Mouse (Mus musculus): ENCODE data around the gene Nmt1.

Gene Nmt1

DNA sequence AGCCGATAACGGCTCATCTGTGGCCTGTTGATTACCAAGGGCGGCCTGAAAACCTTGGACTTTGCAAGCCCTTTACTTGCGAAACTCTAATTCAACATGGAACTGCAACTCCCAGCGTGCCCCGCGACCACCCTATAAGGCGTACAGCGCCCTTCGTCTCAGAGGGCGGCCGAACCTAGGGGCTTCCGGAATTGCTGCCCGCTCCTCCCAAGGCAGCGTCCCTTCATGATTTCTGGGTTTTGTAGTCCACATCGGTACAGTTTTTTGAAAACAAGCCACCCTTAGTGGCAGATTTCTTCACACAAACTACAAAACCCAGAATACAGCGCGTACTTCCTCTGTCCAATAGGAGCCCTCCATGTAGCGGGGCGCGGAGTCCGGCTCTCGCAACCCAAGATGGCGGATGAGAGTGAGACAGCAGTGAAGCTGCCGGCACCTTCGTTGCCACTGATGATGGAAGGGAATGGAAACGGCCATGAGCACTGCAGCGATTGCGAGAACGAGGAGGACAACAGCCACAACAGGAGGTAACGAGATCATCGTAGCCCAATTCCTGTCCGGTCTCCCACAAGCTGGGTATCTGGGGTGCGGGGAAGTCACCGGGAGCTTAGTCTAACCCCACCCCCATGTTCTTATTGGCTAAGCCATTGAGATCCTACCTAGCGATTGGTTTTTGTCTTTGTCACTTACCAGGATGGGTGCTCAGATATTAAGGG, at the start of gene Nmt1, which contains the start of gene Dcakd:
Nmt1 (plus strand) TSS at position 15 of the 716 bp plus-strand sequence.
Dcakd (minus strand) TSS at position 158 of the 716 bp plus-strand sequence.
- DNase-seq = peak; percentile 98

DNA sequence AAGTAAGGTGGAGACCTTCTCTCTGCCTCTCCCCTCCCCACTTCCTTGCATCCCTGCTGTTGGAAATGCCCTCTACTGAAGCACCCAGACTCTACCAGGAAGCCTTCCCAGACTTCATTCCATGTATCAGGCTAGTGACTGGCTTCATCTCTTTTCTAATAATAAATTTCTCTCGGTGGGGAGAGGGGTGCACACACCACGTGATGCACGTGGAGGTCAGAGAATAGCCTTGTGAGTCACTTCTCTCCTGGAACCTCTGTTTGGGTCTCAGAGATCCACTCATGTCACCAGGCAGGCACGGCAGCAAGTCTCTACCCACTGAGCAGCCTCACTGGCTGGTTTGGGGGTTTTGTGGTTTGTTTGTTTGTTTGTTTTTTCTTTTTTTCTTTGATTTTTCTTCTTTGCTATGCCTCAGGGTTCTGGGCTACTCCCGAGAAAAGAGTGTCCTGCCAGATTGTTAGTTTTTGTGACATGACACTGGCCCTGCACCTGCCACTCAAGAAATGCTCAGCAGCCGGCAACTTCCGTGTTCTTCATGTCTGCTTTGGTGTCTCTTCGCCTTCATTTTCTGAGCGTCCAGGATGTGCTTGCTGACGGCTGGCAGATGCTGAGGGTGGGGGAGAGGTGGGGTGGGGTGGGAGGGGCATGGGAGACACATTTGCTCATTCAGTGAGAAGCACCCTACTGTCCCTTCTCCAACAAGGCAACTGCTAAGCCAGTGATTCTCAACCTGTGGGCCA, 46.7 kb upstream of the Nmt1 start:
- no peak for DNase-seq

DNA sequence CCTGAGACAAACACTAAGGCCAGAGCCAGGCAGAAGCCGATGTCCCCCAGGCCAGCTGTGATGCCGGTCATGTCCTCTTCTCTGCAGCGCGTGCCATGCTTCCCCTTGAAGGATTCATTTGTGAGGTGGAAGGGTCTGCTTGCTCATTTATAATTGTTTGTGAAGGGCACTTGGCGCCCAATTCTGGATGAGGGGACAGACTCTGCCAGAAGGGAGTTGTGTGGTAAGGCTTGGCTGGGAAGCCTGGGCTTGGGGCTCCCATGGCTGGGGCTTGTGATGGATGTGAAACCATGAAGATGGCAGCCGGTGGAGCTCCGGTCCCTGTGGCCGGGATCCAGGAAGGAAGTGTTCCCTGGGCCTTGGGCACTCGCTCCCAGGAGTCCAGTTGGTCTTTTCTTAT, 43.9 kb upstream of the Nmt1 start:
- DNase-seq = no peak

DNA sequence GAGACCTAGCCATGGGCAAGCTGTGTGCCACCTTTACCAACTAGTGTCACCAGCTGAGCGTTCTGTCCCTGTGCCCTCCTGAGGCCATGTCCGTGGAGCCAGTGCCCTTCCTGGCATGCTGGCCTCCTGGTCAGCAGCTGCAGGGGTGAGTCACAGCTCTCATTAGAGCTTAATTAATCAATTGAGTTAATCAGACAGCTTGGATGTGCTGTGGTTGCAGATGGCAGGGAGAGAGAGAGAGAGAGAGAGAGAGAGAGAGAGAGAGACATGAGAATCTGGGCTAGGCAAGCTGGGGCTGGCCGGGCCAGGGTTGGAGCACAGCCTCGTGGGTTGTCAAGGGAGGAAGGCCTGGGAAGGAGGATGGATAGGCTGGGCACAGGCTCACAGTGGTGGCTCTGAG, 43.4 kb upstream of the Nmt1 start:
- DNase-seq = no peak

DNA sequence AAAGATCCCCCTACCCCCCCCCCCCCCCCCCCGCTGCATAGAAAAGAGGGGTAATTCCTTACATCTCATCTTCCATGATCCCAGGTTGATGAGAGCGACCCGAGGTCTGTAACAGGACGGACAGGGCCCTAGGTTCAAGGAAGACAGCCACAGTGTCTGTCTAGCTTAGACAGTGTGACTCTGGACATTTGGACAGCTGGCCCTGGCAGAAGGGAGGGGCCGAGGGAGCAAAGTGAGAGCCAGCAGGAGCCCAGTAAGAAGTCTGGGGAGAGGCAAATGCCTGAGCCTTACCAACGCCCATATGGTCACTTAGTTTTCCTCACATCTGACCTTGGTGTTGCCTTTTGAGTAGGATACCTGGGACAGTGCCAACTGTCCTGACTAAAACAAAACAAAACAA, 42.8 kb upstream of the Nmt1 start:
- no peak for DNase-seq

DNA sequence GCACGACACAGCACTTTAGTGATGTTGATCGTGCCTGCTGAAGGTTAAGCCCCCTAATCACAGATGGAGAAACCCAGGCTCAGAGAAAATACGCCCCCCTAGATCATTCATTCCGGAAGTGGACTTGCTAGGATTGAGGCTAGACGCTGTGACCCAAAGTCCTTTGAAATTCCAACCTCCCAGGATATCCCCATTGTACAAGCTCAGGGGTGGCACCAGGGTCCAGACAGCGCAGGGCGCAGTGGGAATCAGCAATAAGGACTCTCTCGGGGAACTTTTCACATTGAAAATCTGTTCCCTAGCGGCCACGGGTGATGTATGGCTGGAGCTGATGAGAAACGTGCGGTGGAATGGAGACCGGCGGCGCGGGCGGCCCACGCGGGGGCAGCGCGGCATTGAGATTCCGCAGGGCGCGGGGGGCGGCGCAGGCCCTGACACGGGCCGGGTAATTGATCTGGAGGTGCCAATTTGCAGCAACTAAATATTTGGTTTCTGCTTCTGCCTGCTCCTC, 38.3 kb upstream of the Nmt1 start:
- DNase-seq = no peak

DNA sequence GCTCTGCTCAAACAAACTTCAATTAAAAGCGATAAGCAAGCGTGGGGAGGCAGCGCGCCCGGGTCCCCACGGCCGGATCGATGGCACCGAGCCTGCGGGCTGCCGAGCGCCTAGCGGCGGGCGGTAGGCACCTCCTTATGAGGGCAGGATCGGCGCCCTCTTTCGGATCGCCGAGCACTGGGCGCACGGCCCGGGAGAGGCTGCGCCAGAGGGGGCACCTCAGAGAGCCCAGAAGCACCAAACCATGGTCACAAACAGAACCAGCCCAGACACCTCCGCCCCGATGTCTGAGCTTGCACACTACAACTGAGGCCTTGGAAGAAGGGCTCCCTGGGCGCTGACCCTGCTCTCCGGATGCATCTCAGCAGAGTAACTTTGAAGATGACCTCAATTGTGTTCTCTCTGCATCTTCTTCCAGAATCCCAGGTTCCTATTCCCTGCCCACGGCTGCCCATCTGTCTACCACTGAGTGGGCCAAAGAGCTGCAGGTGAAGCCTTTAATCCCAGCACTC, 37.8 kb upstream of the Nmt1 start:
- DNase-seq = peak; percentile 44

DNA sequence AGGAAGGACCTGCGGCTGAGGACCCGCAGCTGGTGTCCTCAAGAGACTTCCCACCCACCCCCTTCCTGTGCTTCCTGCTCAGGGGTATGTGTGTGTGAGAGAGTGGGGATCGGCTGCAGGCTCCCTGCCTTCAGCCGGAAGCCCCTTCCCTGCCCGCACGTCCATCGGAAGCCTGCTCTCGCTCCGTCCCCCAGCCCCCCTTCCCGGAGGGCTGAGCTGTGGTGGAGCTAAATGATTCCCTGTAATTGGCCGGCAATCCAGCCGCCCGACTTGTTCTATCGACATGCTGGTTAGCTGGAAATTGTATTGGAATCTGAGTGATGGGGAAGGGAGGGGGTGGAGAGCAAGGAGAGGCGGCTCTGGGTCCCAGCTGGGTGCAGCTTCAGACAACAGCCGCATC, 36.3 kb upstream of the Nmt1 start:
- no peak for DNase-seq

DNA sequence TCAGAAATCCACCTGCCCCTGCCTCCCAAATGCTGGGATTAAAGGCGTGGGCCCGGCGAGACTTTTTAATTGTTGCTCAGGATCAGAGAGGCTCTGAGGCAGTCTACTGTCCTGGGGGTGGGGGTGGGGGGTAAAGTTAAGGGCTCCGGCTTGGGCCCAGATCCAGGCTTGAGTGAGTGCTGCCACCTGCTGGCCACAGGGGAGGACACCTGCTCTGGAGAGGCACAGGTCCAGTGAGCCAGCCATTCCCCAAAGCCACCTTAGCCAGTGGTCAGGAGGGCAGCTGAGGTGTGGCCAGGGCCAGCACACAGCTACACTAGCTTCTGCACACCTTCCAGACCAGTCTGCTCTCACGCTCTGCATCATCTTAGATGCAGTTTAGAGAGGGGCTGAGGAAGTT, 35.0 kb upstream of the Nmt1 start:
- DNase-seq = peak; percentile 57

DNA sequence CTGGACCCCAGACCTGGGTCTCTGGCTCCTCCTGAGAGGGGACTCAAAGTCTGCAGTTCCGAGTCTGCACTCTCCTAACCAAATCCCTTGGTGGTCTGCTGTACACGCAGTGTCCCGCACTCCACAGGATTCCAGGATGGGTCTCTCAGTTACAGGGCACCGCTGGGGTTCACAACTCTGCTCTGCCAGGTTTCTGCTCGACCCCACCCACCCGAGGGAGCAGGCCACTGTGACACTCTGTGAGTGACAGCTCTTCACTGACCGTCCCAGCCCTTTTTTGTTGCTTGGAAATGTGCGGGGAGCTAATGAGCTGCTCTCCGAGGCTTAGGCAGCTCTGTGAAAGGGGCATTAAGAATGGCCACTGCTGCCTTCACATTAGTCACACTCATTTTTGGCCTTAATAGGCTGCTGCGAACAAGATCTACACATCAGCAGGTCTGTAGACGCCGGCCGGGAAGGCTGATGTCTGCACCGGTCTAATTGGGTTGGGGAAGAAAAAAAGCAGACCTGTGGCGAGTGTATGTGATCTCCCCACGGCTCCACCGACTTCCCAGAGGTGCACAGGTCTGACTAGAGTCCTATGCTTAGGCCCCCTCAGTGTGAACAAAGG, 34.5 kb upstream of the Nmt1 start:
- no peak for DNase-seq

DNA sequence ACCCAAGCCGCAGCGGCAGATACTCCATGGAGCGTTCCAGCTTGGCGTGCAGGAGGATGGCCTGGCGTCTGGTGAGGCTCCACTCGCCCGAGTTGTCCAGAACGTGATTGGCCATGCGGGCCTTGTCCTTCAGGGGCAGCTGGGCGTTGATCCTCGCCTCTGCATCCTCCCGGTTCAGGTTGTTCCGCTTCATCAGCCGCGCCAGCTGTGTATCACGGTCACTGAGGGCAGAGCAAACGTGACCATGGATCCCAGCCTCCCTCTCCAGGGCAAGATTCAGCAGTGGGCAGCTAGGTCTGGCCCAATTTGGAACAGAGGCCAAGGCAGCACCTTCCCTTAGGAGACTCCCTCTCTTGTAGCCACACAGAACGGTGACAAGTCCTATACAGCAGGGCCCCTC, 33.0 kb upstream of the Nmt1 start:
- DNase-seq = no peak

DNA sequence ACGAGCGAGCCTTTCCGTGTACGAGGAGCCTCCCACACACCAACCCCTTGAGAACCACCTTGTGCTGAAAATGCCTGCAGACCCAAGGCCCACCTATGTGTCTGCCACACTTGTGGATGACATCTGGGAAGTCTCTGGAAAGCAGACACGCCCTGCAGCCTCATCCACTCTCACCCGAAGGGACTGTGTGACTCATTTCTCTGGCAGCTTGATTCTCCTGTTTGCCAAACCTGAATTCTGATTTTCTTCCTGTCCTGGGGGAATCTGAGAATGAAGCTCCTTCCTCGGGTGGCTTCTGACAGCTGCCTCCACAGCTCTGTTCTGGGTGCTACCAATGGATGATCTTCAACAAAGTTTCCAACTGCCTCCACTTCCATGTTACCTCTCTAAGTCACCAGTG, 31.6 kb upstream of the Nmt1 start:
- DNase-seq = peak; percentile 52

DNA sequence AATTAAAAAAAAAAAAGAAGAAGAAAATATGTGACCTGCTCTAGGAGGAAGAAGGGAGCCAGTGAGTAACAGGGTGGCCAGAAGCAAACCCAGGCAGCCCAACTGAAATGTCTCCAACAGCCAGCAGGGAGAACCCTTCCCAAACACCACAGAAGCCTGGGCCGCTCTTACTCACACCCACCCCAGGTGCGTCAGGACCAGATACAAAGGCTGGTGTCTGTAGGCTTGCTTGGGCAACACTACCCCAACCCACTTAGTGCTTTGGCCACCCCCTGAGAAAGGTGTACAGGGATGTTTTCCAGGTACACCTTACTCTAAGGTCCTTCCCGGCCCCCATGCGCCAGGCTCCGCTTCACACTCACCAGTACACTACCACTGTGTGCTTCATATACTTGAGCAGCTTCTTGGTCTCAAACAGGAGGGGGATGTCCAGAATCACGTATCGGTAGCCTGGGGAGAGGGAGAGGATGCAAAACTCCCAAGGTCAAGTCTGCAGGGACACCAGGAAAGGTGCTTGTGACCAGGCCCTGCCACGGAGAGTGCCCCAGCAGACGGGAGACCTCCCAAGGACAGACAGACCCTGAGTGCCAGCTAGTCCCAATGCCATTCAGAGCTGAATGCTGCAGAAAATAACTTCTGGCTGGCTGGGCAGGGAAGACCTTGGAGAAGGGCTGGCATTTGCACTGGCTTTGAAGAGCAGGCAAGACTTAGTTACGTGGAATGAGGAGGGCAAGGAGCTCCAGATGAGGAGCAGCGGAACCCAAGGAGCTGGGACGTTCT, 30.8 kb upstream of the Nmt1 start:
- no peak for DNase-seq

DNA sequence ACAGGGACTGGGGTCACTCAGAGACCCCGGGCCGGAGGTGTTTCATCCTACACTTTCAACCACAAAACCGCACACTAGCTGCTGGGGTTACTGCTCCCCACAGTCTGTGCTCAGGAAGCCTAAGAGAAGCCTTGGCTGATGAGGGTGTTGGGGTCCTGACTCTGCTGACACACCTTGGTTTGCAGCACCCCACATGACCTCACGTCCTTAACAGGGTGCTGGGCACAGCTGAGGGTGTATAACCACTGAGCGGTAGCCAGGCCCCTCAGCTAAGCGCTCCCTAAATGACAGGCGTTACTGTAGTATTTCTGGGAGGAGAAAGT, 29.8 kb upstream of the Nmt1 start:
- no peak for DNase-seq

DNA sequence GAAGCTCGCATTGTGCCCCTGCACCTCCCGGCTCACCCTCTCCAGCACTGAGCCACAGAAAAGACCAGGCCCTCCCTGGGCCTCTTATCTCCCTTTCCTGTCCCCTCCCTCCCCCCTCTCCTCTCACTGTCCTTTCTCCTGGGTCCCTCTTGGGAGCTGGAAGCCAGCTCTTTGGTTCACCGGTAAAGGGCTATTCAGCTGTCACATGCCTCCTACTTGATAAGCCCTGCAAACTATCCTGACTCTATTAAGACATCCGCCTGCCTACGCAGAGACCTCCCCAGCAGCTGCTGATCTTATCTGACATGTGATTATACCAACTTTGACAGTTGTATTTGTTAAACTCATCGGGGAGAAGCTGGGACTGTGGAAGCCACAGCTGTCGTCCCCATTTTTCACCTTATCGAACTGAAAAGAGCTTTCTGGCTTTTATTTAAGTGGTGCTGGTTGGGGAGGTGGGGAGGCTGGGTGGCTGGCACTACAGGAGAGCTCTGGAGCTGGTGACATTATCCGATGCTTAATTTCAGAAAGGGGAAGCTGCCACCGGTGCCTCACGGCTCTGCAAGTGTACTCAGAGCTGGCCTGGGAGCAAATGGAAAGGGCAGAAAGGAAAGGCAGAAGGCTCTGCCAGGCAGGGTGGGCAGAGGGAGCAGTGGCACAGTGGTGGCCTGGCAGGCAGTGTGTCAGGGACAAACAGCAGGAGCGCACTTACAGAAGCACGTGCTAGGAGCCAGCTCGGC, 29.2 kb upstream of the Nmt1 start:
- no peak for DNase-seq

DNA sequence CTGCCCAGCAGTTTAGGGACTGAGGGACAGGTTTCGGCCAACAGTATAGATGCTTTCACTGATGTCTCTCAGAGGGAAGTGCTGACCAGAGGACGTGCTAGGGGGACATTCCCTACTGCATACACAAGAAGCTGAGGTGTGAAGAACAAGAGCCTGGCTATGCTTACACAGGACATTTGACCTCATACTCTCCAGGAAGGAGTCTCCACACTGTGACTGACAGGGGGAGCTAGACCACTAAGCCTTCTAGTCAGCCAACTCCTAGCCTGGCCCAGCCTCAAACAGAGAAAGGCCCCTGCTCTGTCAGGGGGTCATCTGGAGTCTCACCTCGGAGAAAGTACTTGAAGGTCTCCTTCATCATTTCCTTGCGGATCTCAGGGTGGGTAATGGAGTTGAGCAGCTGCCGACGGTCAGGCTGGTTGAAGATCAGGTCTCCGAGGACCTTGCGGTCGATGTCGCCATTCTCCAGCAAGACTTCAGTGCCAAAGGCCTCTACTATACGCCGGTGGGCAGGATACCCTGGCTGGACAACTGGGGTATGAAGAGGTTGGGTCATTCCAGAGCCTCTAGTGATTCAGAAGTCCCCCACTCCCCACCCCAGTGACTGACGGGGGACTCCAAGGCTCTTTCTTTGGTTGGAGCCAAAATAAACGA, 28.5 kb upstream of the Nmt1 start:
- no peak for DNase-seq

DNA sequence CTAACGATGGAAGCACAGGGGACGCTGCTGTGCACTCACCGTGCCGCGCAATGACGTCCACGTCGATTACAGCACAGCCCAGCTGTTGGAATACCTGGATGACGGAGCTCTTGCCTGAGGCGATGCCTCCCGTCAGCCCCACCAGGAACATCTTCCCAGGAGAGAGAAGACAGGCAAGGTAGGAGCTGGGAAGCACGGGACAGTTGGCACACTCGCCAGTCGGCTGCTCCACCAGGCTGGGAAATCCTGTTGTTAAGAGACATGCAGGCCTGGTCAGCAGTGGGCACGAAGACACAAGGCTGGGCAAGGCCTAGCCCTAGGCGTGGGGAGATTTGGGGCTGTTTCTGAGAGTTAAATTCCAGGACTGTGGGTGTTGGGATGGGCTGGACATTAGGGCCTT, 27.9 kb upstream of the Nmt1 start:
- DNase-seq = no peak

DNA sequence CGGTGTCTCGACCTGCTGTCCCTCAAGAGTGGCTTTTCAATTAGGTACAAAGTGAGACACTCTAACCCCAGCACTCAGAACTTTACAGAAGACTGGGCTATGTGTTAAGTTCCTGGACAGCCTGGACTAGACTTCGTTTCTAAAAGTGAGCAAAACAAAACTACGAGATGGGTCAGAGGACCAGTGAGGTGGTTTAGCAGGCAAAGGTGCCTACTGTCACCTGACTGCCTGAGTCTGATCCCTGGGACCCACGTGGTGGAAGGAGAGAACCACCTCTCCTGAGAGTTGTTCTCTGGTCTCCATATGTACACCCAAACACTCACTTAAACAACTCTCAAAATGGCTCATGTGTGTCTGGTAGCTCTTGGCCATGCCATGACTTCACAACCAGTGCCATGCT, 26.9 kb upstream of the Nmt1 start:
- no peak for DNase-seq

DNA sequence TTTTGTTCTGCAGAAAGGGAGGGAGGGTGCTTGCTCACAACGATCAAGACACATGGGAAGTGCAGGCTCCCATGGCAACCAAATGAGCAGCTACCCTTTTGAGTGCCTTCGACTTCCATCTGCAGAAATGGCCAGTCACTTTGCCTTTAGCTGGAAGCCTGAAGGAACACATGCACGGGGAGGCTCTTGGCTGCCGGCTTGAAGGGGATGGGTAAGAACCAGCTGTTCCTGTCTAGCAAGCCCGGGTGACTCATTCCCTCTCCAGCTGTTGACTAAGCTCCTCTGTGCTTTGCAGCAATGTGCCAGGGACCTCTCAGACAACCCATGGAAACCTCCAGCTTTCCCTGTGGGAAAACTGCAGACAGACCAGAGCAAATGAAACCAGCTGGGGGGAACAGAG, 24.8 kb upstream of the Nmt1 start:
- DNase-seq = peak; percentile 91

DNA sequence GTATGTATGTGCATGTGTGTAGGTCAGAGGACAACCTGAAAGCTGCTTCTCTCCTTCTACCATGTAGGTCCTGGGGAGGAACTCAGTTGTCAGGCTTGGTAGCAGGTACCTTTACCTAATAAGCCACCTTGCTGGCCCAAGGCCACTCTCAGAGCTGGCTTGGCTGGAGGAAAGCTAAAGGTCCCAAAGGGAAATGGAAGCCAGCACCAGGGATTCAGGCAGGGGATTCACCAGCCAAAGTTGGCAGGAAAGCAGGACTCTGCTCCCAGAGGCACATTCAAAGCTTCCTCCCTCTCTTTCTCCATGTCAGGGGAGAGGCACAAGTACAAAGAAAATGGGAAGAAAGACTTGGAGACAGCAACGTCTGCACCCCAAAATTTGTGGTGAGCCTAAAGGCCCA, 23.1 kb upstream of the Nmt1 start:
- DNase-seq = no peak

DNA sequence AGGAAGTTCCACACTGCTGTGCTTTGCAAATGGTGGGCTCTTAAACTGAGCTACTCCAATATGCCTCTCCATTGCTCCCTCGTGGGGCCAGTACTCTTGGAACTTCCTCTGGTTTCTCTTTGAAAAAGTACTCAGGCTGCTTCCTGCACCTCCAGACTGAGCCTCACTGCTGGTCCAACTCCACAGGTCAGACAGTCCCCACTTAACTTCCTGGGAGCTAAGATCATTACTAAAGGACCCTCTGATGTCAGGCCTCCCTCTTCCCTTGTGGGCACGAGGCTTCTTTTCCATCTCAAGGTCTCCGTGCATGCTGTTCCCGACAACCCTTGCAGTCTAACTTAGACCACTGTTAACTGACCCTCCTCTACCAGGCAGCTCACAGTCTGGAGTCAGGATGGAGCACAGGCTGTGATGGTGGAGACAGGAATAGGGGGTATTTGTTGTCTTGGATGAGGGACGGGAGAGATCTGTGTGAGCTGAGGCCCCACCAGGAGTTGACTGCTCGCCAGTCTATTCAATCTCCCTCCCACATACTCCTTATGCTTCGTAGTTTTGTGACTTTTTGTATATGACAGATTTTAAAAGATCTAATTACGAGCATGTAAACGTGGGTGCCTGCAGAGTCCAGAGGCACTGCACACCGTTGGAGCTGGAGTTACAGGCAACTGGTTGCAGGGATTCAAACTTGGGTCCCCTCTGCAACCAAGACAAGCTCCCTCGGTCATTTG, 22.6 kb upstream of the Nmt1 start:
- DNase-seq = no peak
